Mouse (Mus musculus) testis, adult 2 months (tissue): ENCODE results near the gene 1110051M20Rik.

Experiments
- CTCF ChIP-seq: fragments of 200-500 bp; IDR thresholded peaks from 2 replicates; pipeline ENCODE4 v1.5.1; 2012; ENCODE audit warnings: low read depth, mild to moderate bottlenecking, inconsistent platforms, low read length, moderate library complexity; ENCODE audit not compliant: control insufficient read depth, insufficient read depth, insufficient replicate concordance
- POLR2A ChIP-seq: fragments of 200-500 bp; IDR thresholded peaks from 2 replicates; pipeline ENCODE4 v1.6.1; 2012; ENCODE audit warnings: low read depth, mild to moderate bottlenecking, inconsistent platforms, low read length, moderate library complexity; ENCODE audit not compliant: control insufficient read depth

DNA sequence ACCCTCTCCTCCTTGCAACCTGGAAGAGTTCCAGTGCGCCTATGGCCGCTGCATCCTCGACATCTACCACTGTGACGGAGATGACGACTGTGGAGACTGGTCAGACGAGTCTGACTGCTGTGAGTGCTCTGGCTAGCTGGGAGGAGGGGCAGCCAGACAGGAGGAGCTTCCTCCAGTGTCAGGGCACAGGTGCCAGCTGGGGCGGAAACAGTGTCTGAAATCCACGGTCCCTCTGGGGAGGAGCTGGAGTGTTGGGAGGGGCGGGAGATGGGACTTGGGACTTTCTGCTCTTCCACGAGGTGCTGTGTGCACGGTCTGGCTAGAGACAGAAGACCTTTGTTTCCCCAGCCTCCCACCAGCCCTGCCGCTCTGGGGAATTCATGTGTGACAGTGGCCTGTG, 29.9 kb upstream of the 1110051M20Rik start:
- TF ChIP-seq POLR2A (no peak), CTCF (no peak)
